Mouse (Mus musculus): ENCODE results near the gene Cldn15. TPM values are rescaled to one million over a fixed set of nuclear protein-coding genes. Genes with fewer than 3 reads are reported as not detected.

The Cldn15 gene
- total and polyA plus RNA-seq, 3 experiments, result 1.2 to 2.1 TPM; not detected in 1

GRCm38 (mm10) chr5:136953015-136953414 lies 13.4 kb upstream of the Cldn15 start, which contains the start of gene Fis1 (continued):
- TF ChIP-seq NRF1 (IDR thresholded peaks at IDR 0.05; ENCODE audit: insufficient read depth, low read depth, low read length, poor library complexity, severe bottlenecking) (peak; percentile 91), ZKSCAN1 (IDR thresholded peaks at IDR 0.05; ENCODE audit: low read depth, low read length) (no peak)

DNA sequence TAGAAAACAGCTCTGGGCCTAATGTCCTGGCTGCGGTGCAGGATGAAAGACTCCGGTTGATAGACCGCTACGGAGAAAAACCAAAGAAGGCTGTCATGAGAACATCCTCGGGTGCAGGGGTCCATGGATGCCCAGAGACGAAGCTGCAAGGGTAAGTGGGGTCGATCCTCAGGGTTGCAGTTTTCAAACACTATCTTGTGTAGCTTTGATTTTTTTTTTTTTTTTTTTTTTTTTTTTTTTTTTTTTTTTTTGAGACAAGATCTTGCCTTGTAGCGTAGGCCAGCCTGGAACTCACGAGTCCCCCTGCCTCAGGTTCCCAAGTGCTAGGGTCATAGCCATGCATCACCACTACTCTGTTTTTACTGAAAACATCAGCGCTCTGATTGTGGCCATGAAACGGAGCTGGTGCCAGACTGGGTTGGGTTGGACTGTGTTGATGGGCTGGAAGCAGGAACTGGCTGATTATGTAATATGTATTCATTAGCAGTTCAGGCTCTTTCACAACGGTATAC lies 12.9 kb upstream of the Cldn15 start:
- H3K9ac ChIP-seq (ENCODE audit: control insufficient read depth, low read depth, low read length, poor library complexity, severe bottlenecking), result peak overlapping the region; percentile 88
- no peaks in the 10 kb centered on the region for H3K27me3 ChIP-seq (ENCODE audit: control insufficient read depth in 1 of 2, insufficient read depth in 2 of 2, low read length in 2 of 2)
- peaks cover 0 to 14% of the 10 kb centered on the region in 2 experiments; a peak in 2 of 4 replicates for H3K36me3 ChIP-seq (ENCODE audit: control insufficient read depth in 1 of 2, insufficient read depth in 2 of 2, low read length in 2 of 2)
- peaks cover 25% of the 10 kb centered on the region for H3K79me2 ChIP-seq (ENCODE audit: control insufficient read depth, insufficient read depth, low read length, poor library complexity)
- H3K4me1 ChIP-seq (ENCODE audit: control insufficient read depth in 1 of 2, insufficient read depth in 2 of 2, low read length in 2 of 2), result peaks cover 0 to 19% of the 10 kb centered on the region in 2 experiments; a peak in 2 of 4 replicates
- DNase-seq (ENCODE audit: low read depth, low spot score), result peak; percentile 56
- no peaks in the 10 kb centered on the region for H3K9me3 ChIP-seq (replicated peaks; ENCODE audit: insufficient read depth, low read length)
- H3K27ac ChIP-seq (ENCODE audit: control insufficient read depth, low read depth, low read length), result peak overlapping the region; percentile 78
- H3K4me3 ChIP-seq (ENCODE audit: control insufficient read depth in 1 of 2, insufficient read depth in 1 of 2, low read depth in 2 of 2, low read length in 2 of 2), result peak overlapping the region; percentile 94 to 95
- no peak for TF ChIP-seq MAX (IDR thresholded peaks at IDR 0.05; ENCODE audit: low read length)
- TF ChIP-seq TCF12 (IDR thresholded peaks at IDR 0.05; ENCODE audit: low read depth, low read length), result no peak
- peak; percentile 81 for TF ChIP-seq ZNF384 (IDR thresholded peaks at IDR 0.05; ENCODE audit: low read depth, low read length)
- no peak for TF ChIP-seq JUND (IDR thresholded peaks at IDR 0.05; ENCODE audit: low read depth, low read length)
- TF ChIP-seq MAZ (IDR thresholded peaks at IDR 0.05; ENCODE audit: low read depth, low read length), result no peak
- TF ChIP-seq CTCF (IDR thresholded peaks at IDR 0.05 in 2 of 3, conservative IDR thresholded peaks at IDR 0.05 in 1 of 3; ENCODE audit: control insufficient read depth in 1 of 3, insufficient read depth in 1 of 3, low read depth in 2 of 3, low read length in 3 of 3, poor library complexity in 1 of 3, severe bottlenecking in 1 of 3), result no peak

GRCm38 (mm10) chr5:136955622-136956021 lies 10.8 kb upstream of the Cldn15 start:
- peaks cover 25% of the 10 kb centered on the region for H3K79me2 ChIP-seq (ENCODE audit: control insufficient read depth, insufficient read depth, low read length, poor library complexity)
- peak; percentile 46 for DNase-seq (ENCODE audit: low read depth, low spot score)
- no peak overlapping the region for H3K4me3 ChIP-seq (ENCODE audit: control insufficient read depth in 1 of 2, insufficient read depth in 1 of 2, low read depth in 2 of 2, low read length in 2 of 2)
- no peaks in the 10 kb centered on the region for H3K9me3 ChIP-seq (replicated peaks; ENCODE audit: insufficient read depth, low read length)
- H3K27ac ChIP-seq (ENCODE audit: control insufficient read depth, low read depth, low read length), result no peak overlapping the region
- peaks cover 0 to 14% of the 10 kb centered on the region in 2 experiments; a peak in 2 of 4 replicates for H3K36me3 ChIP-seq (ENCODE audit: control insufficient read depth in 1 of 2, insufficient read depth in 2 of 2, low read length in 2 of 2)
- no peaks in the 10 kb centered on the region for H3K27me3 ChIP-seq (ENCODE audit: control insufficient read depth in 1 of 2, insufficient read depth in 2 of 2, low read length in 2 of 2)
- peaks cover 0 to 19% of the 10 kb centered on the region in 2 experiments; a peak in 2 of 4 replicates for H3K4me1 ChIP-seq (ENCODE audit: control insufficient read depth in 1 of 2, insufficient read depth in 2 of 2, low read length in 2 of 2)
- H3K9ac ChIP-seq (ENCODE audit: control insufficient read depth, low read depth, low read length, poor library complexity, severe bottlenecking), result no peak overlapping the region
- TF ChIP-seq USF2 (IDR thresholded peaks at IDR 0.05; ENCODE audit: borderline replicate concordance in 1 of 2, insufficient read depth in 1 of 2, low read depth in 1 of 2, low read length in 2 of 2) (no peak), MAFK (IDR thresholded peaks at IDR 0.05; ENCODE audit: borderline replicate concordance, low read depth, low read length) (no peak), ZC3H11A (IDR thresholded peaks at IDR 0.05; ENCODE audit: low read depth, low read length) (no peak)

DNA sequence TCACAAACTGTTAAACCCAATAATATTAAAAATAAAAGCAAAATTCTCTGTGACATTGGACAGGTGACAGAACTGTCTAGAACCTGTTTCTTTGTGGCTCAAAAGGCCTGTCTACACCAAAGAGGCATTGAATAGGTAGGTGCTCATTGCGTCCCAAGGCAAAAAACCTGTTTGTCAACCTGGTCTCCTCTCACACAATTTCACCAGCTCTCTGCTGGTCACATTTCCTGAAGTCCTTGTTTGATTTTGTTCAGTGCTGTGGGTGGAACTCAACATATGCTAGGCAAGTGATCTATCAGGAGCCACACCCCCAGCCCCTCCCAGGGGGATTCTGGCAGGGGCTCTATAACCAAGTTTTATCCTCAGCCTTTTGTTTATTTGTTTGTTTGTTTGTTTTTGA lies 9.2 kb upstream of the Cldn15 start:
- Histone ChIP-seq H3K4me1 (ENCODE audit: control insufficient read depth in 1 of 2, insufficient read depth in 2 of 2, low read length in 2 of 2) (peaks cover 0 to 18% of the 10 kb centered on the region in 2 experiments; a peak in 2 of 4 replicates), H3K79me2 (ENCODE audit: control insufficient read depth, insufficient read depth, low read length, poor library complexity) (peaks cover 26% of the 10 kb centered on the region), H3K4me3 (ENCODE audit: control insufficient read depth in 1 of 2, insufficient read depth in 1 of 2, low read depth in 2 of 2, low read length in 2 of 2) (no peak overlapping the region), H3K36me3 (ENCODE audit: control insufficient read depth in 1 of 2, insufficient read depth in 2 of 2, low read length in 2 of 2) (peaks cover 0 to 10% of the 10 kb centered on the region in 2 experiments; a peak in 2 of 4 replicates), H3K27me3 (ENCODE audit: control insufficient read depth in 1 of 2, insufficient read depth in 2 of 2, low read length in 2 of 2) (no peaks in the 10 kb centered on the region), H3K9me3 (replicated peaks; ENCODE audit: insufficient read depth, low read length) (no peaks in the 10 kb centered on the region), H3K9ac (ENCODE audit: control insufficient read depth, low read depth, low read length, poor library complexity, severe bottlenecking) (no peak overlapping the region), H3K27ac (ENCODE audit: control insufficient read depth, low read depth, low read length) (no peak overlapping the region)
- TF ChIP-seq ZC3H11A (IDR thresholded peaks at IDR 0.05; ENCODE audit: low read depth, low read length) (no peak), TAL1 (IDR thresholded peaks at IDR 0.05; ENCODE audit: low read length) (no peak), UBTF (IDR thresholded peaks at IDR 0.05; ENCODE audit: borderline replicate concordance, insufficient read depth, low read depth, low read length) (no peak), E2F4 (IDR thresholded peaks at IDR 0.05; ENCODE audit: borderline replicate concordance, low read depth, low read length) (no peak), NRF1 (IDR thresholded peaks at IDR 0.05; ENCODE audit: insufficient read depth, low read depth, low read length, poor library complexity, severe bottlenecking) (no peak), MAX (IDR thresholded peaks at IDR 0.05; ENCODE audit: low read length) (no peak), CTCF (IDR thresholded peaks at IDR 0.05 in 2 of 3, conservative IDR thresholded peaks at IDR 0.05 in 1 of 3; ENCODE audit: control insufficient read depth in 1 of 3, insufficient read depth in 1 of 3, low read depth in 2 of 3, low read length in 3 of 3, poor library complexity in 1 of 3, severe bottlenecking in 1 of 3) (no peak), ZKSCAN1 (IDR thresholded peaks at IDR 0.05; ENCODE audit: low read depth, low read length) (no peak), MAFK (IDR thresholded peaks at IDR 0.05; ENCODE audit: borderline replicate concordance, low read depth, low read length) (no peak), RCOR1 (IDR thresholded peaks at IDR 0.05; ENCODE audit: low read depth, low read length) (no peak), MYC (IDR thresholded peaks at IDR 0.05; ENCODE audit: low read depth, low read length) (no peak), ELF1 (IDR thresholded peaks at IDR 0.05; ENCODE audit: low read depth, low read length) (no peak), ETS1 (IDR thresholded peaks at IDR 0.05; ENCODE audit: low read depth, low read length) (no peak), GATA1 (IDR thresholded peaks at IDR 0.05; ENCODE audit: low read depth, low read length) (no peak), EP300 (IDR thresholded peaks at IDR 0.05; ENCODE audit: low read depth in 1 of 2, low read length in 2 of 2) (no peak)
- DNase-seq (ENCODE audit: low read depth, low spot score), result no peak

All from MEL (cell line).